Mouse (Mus musculus) natural killer cell, adult 2 months (primary cell): ENCODE measurements around the gene Insl5.

Experiments
- DNase-seq, 2 experiments: peaks; one replicate each; pipeline ENCODE4 v3.0.0; 2022; ENCODE audit warnings: low spot score in 2 of 2

The Insl5 gene

DNA sequence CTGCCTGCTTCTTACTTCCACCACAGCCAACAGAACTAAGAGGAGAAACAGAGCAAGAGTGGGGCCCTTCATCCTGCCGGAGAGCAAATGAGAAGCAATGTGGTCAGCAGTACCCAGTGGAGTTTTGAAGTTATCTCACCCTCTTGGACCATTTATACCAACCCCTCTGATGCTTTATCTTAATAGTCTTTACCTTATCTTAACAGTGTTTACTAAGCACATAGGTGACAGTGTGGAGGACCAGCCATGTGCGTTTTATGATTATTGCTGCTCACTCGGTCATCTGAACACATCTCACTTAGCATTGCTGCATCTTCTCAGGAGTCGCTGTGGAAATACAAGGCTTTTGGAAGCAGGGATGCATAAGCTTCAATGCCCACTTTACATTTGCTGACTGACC is at the start of gene Insl5:
Gene Insl5 (minus strand): TSS at position 222 of the 400 bp plus-strand sequence.
- no peak for DNase-seq

DNA sequence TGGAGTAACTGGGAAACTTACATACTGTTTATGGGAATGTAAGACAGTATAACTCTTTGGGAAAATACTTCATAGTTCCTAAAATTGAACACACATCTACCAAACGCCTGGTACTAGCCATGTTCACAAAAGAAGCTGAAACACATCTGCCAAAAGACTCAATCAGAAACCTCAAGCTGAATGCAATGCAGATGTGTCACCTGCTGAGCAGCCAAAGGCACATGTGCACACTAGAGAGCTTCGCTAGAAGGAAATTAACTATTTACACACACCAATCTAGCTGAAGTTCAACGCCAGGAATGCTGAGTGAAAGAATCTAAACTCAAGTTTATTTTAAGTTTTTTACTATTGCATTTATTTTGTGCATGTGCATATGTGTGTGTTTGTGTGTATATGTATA is 44.0 kb upstream of the Insl5 start:
- DNase-seq, result no peak

DNA sequence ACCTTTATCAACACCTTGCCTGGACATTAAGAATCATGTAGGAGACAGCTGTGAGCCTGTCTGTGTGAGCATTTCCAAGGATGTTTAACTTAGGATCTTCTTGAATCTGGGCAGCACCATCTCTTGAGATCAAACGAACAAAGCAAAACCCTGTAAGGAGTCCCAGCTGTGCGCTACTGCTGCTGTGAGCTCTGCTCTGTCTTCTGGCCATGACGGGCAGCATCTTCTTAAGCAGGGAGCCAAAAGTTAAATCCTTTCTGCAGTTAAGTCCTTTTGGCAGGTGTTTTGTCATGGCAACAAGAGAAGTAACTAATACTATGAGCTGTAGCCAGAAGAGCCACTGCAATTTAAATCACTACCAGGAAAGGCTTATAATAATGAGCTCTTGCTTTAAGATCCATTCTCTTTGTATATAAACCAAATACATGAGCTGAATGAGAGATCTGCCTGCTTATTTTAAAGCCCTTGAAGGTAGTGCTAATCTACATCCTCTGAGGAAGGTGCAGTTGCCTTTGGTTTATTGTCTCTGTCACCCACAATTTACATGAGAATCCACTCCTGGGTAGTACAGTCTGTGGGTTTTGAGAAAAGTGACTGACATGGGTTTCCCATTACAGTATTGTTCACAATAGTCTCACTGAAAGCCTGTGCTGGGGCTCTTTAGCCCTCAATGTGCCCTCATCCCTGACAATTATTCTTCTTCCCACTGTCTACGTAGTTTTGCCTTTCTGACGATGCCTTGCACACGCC is 41.4 kb upstream of the Insl5 start:
- DNase-seq, result no peak

DNA sequence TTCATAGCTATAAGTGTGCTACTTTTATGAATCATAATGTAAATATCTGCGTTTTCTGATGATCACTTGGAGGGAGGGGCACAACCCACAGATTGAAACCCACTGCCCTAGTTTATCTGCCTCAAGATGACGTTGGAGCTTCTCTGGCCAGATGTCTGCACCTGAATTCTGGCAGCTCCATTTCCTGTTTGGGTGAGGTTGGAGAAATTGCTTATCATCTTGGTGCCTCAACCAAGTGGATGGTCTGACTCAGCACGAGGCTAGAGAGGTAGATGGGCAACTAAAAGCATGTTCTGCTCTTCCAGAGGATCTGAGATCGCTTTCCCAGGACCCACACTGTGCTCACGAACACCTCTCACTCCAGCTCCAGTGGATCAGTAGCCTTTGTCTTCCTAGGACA is 38.3 kb upstream of the Insl5 start:
- no peak for DNase-seq

DNA sequence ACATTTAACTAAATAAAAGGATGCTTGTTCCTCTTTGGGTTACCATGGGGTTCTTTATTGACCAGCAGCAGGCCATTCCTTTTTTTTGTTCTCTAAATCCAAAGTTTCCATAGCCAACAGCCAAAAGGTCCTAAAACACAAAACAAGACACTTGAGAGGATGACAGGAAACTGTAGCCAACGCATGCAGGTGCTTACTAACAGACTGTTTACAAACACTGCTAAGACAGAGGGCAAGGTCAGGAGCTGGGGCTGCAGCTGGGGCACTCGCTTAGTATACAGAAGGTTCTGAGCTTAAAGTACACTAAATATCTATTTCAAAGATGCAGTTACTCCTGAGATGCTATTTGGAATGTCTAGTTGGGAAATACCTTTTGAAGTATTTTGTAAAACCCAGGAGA is 37.8 kb upstream of the Insl5 start:
- DNase-seq, result no peak

DNA sequence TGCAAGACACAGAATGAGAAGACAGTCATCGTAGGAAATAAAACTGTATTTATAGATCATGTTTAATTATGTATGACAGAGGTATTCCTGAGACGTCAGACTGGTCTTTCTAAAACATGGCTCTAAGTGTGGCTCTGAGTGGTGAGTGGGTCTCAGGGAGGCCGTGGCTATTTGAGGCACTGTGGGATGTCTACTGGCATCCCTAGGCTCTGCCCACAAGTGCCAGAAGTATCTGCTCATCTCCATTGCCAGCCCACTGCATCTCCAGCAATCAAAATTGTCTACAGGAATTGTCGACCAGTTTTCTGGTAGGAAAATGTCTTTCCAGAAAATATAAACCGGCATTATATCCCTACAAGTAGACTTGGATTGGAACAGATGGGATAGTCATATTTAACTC is 30.3 kb upstream of the Insl5 start:
- DNase-seq, result no peak

DNA sequence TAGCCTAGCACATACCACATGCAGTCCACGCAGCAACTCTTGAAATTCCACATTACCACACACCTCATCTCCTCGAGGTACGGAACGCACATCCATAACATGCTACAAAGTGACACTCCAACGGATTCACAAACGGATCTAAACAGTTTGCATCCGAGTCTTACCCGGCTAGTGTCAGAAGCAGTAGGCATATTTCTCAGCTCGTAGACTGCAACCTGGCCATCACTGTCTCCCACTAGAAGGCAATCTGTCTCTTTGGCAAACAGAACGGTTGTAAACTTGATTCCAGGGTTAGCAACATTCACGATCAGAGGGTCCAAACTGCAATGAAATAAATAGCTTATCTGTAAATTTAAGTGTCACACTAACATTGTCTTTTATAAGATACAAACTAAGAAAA is 21.4 kb upstream of the Insl5 start:
- no peak for DNase-seq

DNA sequence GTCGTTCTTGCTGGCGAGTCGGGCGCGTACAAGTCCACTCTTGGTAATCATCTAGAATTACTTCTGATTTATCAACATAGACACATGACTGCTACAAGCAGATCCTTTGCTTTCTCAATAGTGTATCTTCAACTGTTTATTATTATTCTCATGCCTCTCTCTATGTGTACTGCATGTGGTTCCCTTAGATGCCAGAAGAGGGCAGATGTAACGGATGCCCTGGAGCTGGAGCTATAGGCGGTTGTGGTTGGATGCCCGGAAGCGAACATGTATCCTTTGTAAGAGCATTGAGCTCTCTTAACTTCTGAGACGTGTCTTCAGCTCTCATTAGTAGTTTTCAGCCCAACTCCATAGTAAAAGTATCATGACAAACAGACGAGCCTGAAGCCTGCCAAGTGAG is 16.4 kb upstream of the Insl5 start:
- no peak for DNase-seq

DNA sequence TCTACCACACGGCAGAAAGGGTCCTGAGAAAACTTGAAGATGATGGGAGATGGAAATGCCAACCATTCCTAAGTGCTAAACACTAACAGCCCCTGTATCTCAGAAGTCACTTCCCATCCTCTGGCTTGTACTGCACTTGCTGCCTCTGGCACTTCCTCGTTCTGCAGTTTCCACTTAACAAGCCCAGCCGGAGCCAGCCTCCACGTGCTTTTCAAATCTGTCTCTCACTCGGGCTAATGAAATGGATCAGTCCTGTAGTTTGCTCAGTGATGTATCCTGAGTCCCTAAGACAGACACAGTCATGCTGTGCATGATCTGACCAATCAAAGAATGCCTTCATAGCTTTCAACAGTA is 13.2 kb upstream of the Insl5 start:
- DNase-seq, result no peak

DNA sequence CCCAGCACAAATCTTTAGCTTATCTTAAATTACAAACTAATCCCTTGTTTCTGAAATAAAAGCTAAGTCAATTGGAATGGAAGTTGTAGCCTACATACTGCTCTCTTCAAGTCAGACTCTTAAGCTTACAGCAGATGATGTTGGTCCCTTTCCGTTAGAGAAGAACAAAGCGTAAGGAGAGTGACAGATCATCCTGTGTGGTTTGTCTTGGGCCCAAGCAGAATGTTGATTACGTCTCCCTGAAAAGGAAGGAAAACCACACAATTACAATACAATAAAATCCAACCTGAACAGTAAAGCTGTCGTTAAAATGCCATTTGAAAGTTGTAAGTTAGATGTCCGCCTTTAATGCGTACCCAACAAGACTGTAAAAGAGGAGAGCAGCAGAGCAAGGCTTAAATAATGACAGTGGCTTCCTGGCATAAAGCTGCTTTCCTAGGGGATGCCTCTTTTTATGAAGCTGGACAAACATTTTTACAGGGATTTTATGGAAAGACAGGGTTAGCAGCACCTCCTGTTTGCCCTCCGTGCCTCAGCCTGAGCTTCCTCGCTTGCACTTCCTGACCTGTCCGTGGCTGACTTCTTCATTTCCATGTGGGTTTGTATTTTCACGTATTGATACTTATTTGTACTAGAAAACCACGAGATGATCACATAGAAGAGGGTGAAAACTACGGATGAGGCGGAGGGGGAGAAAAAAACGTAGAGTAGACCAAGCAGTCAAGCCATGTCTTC is 12.6 kb upstream of the Insl5 start:
- no peak for DNase-seq

DNA sequence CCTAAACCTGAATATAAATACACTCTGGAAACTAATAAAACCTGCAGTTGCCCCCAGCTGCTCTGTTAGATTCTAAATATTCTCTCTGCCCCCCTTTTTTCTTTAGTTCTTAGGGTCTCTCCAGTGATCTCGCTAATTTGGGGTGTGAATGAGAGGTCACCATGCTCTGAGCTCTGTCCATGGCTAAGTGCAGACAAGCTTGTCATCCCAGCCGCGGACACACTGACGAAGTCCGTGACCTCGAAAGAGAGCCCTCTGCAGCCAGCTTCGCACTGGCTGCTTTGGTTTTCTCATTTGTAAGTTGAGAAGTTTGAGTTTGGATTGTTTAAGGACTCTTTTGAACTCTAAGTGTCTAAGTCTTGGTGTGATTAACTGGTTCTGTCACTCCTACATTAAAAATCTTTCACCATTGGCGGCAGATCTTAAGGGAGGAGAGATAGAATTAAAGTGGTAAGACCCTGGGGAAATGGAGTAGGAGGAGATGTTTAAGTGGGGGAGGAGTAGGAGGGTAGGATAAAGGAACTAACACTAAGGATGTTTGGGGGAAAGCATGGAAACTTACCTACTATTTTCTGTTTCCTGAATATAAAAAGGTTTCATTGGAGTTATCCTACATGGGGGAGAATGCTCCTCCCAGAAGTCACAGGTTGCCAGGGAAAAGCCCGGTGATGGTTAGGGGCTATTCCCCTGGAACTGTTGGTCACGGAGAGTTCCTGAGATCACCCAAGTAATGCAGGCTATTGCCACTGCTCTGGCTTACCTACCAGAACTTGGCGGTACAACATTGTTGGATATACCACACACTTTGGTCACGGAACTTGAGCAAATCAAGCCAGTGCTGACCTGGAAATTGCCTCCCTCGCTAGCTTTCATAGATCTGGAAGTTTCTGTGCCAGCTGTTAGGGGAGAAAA is 1.8 kb upstream of the Insl5 start:
- no peak for DNase-seq

DNA sequence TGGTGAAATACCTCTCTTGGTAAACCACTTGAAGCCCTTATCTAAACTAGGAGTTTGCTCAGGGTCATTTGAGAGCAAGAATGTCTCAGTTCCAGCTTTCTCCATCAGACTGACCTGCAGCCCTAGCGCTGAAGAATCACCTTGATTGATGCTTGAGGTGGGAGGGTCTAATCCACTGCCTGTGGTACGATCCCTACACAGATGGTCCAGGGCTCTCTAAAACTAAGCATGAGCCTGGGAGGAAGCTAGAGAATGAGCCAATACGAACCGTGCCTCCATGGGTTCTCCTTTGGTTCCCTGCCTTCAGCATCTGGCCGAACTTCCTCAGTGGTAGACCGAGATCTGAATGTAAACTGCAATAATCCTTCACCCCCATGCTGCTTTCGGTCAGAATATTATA is 1.1 kb upstream of the Insl5 start:
- no peak for DNase-seq

DNA sequence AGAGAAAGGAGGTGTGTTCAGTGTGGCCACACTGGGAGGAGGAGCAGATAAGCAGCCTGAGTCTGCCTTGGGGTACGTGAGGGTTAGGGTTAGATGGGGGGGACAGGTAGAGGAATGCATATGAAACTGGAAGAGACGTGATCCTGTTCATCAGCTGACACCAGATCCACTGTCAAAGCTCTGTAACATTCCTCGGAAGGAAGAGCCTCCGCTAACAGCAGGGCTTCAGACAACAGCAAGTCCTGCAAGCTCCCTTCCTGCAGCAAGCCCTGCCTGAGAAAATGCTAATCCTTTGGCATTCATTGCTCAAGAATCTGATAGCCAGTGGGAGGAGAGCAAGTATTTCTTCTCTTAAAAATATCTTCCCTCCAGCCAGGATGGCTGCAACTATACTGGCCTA is 13.2 kb downstream of the Insl5 start:
- no peak for DNase-seq

DNA sequence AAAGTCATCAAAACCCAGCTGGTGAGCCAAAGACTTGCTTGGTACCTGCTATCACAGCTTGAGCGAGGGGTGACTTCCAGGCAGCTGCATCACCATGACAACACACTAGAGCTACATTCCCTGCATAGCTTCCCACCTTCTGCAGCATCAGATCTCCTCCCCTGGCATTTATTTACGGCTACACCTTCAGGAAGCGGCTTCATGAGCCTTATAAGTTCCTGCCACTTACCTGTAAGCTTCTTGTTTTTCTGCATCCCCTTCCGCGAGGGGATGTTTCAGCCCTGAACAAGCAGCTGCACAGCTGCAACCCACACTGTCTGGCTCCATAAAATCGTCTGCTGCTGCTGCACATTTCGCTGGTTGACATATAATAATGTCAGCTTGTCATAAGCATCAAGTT is 14.8 kb downstream of the Insl5 start:
- DNase-seq, result no peak

DNA sequence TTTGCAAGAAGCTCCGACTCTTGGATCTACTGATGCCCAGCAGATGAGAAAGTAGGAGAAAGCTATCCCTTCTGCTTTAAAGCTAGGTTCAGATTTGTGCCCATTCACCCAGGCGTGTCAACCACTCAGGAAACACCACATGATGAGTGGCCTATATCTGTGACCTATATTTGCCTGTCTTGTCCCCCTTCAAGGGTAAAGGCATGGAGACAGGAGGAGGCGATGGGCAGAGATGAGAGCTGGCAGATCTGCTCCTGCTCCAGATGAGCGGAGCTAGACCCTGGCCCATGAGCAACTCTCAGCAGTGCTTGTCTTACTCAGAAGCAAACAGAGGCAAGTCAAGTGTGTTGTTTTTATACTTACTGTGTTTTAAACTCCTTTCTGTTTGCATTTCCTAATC is 15.9 kb downstream of the Insl5 start:
- DNase-seq, result no peak

DNA sequence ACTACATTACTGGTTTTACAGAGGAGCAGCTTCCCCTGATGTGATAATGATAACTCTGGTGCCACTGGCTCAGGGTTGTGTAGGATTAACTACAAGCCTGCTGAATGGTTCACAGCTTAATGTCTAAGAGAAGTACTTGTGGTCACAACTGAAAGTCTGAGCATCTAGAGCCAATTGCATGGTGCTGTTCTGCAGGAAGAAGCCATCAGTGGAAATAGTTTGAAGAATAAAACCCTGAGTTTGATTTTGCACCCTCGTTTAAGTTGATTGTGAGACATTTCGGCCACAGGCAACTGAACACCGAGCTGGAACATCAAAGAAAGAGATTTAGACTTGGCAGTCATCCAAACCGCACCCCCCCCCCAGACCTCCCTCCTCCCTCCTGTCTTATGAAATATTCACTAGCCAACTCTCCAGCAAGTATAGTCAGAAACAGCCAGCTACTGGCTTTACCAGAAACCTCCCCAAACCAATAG is 19.7 kb downstream of the Insl5 start:
- DNase-seq, result peak in 1 of 2 experiments; percentile 8

DNA sequence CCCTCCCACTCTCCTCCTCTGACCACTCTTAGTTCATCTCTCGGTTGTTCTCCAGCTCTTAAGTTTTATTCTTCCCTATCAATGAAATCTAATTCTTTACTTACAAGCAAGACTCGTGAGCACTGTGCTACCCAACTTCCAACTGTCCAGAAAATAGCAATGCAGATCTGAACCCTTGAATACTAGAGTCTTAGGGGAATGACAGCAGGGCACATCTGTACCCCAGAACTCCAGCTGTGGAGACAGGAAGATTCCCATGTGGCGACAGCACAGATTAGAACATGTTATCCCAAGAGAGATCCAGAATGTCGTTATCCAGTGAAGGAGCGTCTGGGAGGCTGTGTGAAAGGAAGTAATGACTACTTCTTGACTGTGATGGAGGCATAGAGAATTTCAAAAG is 20.4 kb downstream of the Insl5 start:
- no peak for DNase-seq

DNA sequence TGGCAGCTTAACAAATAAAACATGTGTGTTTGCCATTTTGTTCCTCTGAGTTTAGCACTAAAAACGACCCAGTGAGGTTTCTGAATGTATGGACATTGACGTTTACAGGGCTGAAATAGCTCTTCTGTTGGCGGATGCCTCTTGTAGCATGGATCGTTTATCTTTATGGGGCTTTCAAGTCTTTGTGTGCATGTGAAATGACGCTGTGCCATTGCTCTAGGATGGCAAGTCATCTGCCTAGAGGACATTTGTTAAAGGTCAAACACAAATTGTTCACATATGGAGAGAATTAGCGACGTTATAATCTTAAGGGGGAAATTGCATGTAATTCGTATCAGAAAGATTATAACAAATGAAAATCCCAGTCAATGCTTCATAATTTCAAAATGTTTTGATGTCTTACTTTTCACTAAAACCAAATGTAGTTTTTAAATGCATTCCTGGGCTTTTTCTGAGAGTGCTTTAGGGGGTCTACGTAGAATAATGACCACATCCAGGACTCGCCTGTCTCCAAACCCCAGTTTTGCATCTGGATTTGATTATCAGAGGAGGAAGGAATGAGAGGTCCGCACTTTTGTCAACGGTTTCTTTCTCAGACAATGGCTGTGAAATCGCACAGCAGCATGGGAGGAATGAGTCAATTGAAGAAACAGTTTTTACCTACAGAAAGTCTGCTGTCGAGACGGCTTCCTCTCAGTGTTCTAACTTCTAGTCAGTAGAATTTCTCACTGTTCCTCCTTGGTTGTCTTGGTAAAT is 21.3 kb downstream of the Insl5 start:
- no peak for DNase-seq

DNA sequence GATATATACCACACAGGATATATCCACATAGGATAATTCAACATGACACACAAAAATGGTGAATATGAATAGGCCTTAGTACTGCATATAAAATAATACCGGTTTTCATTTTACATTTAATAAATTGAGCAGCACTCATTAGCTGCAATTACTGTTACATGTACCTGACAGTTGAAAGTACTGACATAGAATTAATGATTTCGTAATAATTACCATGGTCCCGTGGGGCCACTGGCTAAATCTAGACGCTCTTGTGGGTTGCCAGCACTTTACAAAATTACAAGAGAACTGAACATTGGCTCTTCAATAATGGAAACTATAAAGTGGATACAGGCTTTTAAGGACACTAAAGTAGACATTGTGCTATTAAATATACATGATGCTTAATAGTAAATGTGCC is 22.0 kb downstream of the Insl5 start:
- no peak for DNase-seq

DNA sequence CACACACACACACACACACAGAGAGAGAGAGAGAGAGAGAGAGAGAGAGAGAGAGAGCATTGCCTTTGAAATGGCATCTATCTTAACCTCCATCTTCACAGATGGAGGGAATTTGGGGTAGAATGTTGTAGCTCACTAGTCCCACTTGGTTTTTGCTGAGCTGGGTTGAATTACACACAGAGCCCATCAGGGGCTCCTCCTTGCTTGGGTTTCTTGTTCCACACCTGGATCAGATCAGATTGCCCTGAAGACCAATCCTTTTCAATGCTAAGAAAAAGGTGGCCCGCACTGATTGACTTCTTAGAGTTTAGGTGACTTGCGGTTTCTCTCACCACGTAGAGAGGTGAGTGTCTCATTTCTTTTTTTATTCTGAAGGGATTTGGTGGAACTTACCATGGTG is 35.0 kb downstream of the Insl5 start:
- no peak for DNase-seq

DNA sequence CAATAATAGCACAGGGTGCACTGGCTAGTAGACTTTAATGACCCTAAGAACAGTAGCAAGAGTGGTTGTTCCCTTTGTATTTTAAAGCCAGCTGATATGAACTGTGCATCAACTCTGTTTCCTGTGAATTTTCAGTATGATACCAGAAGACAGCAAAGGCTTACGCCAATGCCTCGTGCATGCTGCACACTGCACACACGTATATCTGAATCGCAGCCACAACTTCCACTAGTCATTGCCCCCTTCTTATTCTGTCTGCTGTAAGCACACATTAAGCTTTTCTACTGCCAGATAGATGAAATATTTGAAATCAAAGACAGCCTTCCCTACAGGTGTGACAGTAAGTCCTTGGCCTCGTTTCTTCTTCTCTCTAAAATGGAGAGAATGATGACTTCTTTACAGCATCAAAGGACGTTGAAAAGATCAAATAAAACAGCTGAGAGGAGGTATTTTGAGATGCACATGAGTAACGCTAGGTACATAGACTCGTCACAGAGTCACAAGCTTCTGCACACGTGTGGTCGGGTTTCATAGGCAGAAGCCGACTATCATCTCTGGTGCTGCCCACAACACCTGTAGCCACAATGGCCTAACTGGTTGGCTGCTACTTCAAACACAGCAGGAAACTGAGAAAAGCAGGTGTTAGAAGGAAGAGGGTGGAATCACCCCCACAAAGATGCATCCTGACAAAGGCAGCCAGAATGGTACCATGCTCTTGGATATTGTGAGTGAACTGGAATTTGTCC is 35.9 kb downstream of the Insl5 start:
- peak in 1 of 2 experiments; percentile 4 for DNase-seq
